Mouse (Mus musculus): ENCODE measurements around the gene Ube2o.

Ube2o gene

GRCm38 (mm10) chr11:116579280-116579679 lies 2.0 kb downstream of the Ube2o start:
- DNase-seq (ENCODE audit: low spot score) = no peak

- no peak for DNase-seq (ENCODE audit: low spot score)
These were observed 5.9 kb downstream of the Ube2o start for GRCm38 (mm10) chr11:116575396-116575795.

- DNase-seq (ENCODE audit: low spot score) = peak; percentile 30
These were observed 6.3 kb downstream of the Ube2o start for GRCm38 (mm10) chr11:116574982-116575381.

- DNase-seq (ENCODE audit: low spot score) = no peak
These were observed 6.8 kb downstream of the Ube2o start for GRCm38 (mm10) chr11:116574486-116574885.

GRCm38 (mm10) chr11:116572756-116573543 lies 8.3 kb downstream of the Ube2o start:
- DNase-seq (ENCODE audit: low spot score) = peak; percentile 26

- peak; percentile 49 for DNase-seq (ENCODE audit: low spot score)
These were observed 9.2 kb downstream of the Ube2o start for GRCm38 (mm10) chr11:116571767-116572679.

GRCm38 (mm10) chr11:116570821-116571220 lies 10.4 kb downstream of the Ube2o start:
- DNase-seq (ENCODE audit: low spot score) = no peak

GRCm38 (mm10) chr11:116567531-116567930 lies 13.7 kb downstream of the Ube2o start:
- no peak for DNase-seq (ENCODE audit: low spot score)

- no peak for DNase-seq (ENCODE audit: low spot score)
These were observed 15.8 kb downstream of the Ube2o start for GRCm38 (mm10) chr11:116565283-116566041.

GRCm38 (mm10) chr11:116556308-116556707 lies 24.9 kb downstream of the Ube2o start:
- DNase-seq (ENCODE audit: low spot score) = no peak

GRCm38 (mm10) chr11:116555572-116555971 lies 25.7 kb downstream of the Ube2o start:
- DNase-seq (ENCODE audit: low spot score) = no peak

- DNase-seq (ENCODE audit: low spot score) = peak; percentile 62
These were observed 26.9 kb downstream of the Ube2o start for GRCm38 (mm10) chr11:116554171-116554878.

- no peak for DNase-seq (ENCODE audit: low spot score)
These were observed 29.1 kb downstream of the Ube2o start for GRCm38 (mm10) chr11:116552194-116552593.

- DNase-seq (ENCODE audit: low spot score) = no peak
These were observed 30.5 kb downstream of the Ube2o start for GRCm38 (mm10) chr11:116550748-116551147.

GRCm38 (mm10) chr11:116549273-116550038 lies 31.8 kb downstream of the Ube2o start:
- DNase-seq (ENCODE audit: low spot score) = no peak

- no peak for DNase-seq (ENCODE audit: low spot score)
These were observed 32.5 kb downstream of the Ube2o start for GRCm38 (mm10) chr11:116548780-116549179.

- no peak for DNase-seq (ENCODE audit: low spot score)
These were observed 33.8 kb downstream of the Ube2o start for GRCm38 (mm10) chr11:116547296-116548060.

- DNase-seq (ENCODE audit: low spot score) = peak; percentile 41
These were observed 38.1 kb downstream of the Ube2o start for GRCm38 (mm10) chr11:116543110-116543509.

- no peak for DNase-seq (ENCODE audit: low spot score)
These were observed 40.1 kb downstream of the Ube2o start for GRCm38 (mm10) chr11:116541183-116541582.

Measured in MN1 (cell line).